Mouse (Mus musculus): ENCODE results near the gene Mapk14. TPM values are rescaled to one million over a fixed set of nuclear protein-coding genes. Genes with fewer than 3 reads are reported as not detected.
A peak's percentile ranks its signal among the peaks of the same experiment; 100 is the strongest.

Mapk14 gene
- total RNA-seq (2015) (111 TPM in 2 replicates), total RNA-seq (2017) (100 and 110 TPM in 2 replicates)

- ATAC-seq (replicated peaks; ENCODE audit: poor library complexity): peak; percentile 86
Measured at GRCm38 (mm10) chr17:28690776-28691686, at the start of gene Mapk14. Gene Mapk14 (plus strand): TSS chr17:28691329.

DNA sequence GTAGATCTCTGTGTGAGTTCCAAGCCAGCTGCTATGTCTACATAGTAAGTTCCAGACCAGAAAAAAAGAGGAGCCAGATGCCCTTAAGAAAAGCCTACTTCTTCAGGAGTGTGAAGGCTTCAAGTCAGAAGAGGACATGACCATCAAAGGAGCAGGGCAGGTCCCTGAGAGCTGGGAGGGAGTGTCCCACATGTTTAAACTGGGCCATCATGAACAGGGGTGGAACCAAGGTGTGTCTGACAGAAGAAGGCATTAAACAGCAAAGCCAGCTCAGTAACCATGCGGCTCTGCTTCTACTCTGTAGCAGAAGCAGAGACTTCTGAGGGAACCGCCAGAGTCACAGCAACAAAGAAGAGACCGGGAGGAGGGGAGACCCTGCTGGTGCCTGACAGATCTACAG lies 47.4 kb upstream of the Mapk14 start:
- no peak for ATAC-seq (replicated peaks; ENCODE audit: poor library complexity)

GRCm38 (mm10) chr17:28644112-28644511 lies 47.0 kb upstream of the Mapk14 start:
- 0 out of 2 replicates have a peak, but pooled peaks have one; percentile 39 for ATAC-seq (replicated peaks; ENCODE audit: poor library complexity)

DNA sequence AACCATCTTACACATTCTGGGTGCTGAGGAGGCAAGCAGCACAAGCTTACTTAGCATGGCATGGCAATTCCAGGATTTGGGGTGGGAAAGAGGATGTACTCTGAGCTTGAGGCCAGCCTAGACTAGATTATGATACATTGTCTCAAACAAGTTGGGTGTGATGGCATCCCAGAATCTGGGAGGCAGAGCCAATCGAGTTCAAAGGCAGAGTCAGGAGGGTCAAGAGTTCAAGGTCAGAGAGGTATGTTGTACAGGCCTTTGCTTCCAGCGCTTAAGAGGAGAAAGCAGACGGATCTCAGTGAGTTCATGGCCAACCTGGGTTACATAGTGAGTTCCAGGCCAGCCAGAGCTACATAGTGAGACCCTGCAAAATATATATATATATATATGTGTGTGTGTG lies 44.9 kb upstream of the Mapk14 start:
- no peak for ATAC-seq (replicated peaks; ENCODE audit: poor library complexity)

- ATAC-seq (replicated peaks; ENCODE audit: poor library complexity): peak; percentile 83
Measured at GRCm38 (mm10) chr17:28648607-28649370, 42.3 kb upstream of the Mapk14 start.

- ATAC-seq (replicated peaks; ENCODE audit: poor library complexity): no peak
Measured at GRCm38 (mm10) chr17:28650268-28650667, 40.9 kb upstream of the Mapk14 start.

- ATAC-seq (replicated peaks; ENCODE audit: poor library complexity): peak; percentile 72
Measured at GRCm38 (mm10) chr17:28657936-28658335, 33.2 kb upstream of the Mapk14 start.

DNA sequence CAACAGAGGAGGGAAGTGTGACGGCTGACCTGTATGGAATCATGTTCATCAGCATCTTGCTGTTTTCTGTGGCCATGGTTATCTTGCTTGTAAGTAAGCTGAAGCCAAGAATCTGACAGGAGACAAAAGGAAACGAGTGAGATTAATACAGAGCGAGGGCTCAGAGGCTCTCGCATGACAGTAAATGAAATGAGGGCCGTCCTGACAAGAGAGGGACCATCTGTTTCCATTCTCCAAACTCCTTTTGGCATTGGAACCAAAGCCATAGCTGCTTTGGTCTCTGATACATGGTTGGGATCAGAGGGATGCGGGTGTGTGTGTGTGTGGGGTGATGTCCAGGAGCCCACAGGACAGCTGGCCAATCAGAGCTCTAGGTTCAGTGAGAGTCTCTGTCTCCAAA lies 31.6 kb upstream of the Mapk14 start:
- ATAC-seq (replicated peaks; ENCODE audit: poor library complexity): no peak

- peak; percentile 87 for ATAC-seq (replicated peaks; ENCODE audit: poor library complexity)
Measured at GRCm38 (mm10) chr17:28682311-28683084, 8.6 kb upstream of the Mapk14 start.

DNA sequence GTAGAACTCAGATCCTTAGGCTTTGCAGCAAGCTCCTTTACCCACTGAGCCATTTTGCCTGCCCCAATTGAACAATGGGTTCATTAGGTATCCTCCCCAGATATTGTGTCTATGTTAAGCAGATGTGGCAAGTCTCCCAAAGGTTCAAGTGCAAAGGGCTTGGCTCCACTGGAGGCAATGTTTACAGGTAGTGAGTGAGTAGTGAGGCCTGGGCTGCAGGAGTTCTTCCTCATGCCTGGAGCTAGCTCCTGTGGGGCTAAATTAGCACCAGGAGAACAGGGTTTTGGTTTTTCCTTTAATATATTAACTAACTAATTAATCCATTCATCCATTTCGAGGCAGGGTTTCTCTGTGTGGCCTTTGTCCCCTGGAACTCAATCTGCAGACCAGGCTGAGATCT lies 7.5 kb upstream of the Mapk14 start:
- no peak for ATAC-seq (replicated peaks; ENCODE audit: poor library complexity)

GRCm38 (mm10) chr17:28684631-28685030 lies 6.5 kb upstream of the Mapk14 start:
- no peak for ATAC-seq (replicated peaks; ENCODE audit: poor library complexity)

DNA sequence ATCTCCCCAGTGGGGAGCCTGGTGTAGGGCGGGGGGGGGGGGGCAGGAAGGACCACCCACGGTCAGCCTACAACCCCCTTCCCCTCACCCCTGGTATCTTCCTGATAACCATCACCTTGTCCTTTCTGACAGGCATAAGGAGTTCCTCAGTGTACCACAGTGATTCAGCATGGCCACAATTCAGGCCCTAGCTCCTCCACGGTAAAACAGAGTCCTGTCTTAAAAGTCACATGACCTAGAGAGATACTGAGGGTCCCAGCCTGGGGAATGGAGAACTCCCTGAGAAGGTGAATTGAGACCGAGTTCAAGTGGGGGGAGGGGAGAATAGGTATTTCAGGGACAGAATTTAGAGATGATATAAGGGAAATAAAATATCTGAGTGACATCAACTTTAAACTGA lies 3.8 kb upstream of the Mapk14 start:
- no peak for ATAC-seq (replicated peaks; ENCODE audit: poor library complexity)

- ATAC-seq (replicated peaks; ENCODE audit: poor library complexity): no peak
Measured at GRCm38 (mm10) chr17:28689586-28690283, 1.4 kb upstream of the Mapk14 start, which contains the start of gene Slc26a8. Gene Slc26a8 (minus strand): TSS chr17:28690233.

GRCm38 (mm10) chr17:28691687-28692340 lies 685 bp downstream of the Mapk14 start:
- peak; percentile 30; the same call in 1 of the 2 replicates for ATAC-seq (replicated peaks; ENCODE audit: poor library complexity)

DNA sequence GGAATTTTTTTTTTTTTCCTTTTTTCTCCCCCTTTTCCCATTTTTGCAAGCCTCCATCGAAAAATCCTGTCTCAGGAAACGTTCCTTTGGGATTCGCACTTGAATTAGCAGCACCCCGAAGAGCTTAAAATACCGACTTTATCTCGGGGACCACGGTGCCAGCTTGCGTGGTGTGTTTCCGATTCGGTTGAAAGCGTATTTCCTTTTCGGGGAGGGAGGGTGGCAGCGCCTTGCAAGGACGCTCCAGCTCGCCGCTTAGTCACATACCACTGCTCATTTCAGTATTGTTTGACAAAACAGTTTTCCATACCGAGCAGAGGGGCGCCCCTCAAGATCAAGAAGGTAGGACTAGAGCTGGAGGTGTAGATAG lies 1.2 kb downstream of the Mapk14 start:
- peak; percentile 34 for ATAC-seq (replicated peaks; ENCODE audit: poor library complexity)

GRCm38 (mm10) chr17:28693086-28693485 lies 2.0 kb downstream of the Mapk14 start:
- no peak for ATAC-seq (replicated peaks; ENCODE audit: poor library complexity)

DNA sequence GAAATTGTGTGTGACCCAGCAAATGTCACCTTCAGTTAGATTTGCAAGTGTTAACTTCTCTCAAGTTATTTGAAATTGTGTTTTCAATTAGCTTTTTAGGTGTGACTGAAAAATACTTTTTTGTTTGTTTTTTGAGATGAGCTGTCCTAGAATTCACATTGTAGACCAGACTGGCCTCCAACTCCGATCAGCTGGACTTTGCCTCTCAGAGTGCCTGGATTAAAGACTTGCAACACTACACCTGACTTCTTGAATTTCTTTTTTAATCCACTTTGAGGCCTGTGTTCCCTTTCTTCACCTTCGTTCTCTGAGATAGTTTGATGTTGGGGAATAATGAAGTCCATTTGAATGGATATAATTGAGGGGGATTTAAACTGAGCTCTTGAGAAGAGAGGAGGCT lies 2.9 kb downstream of the Mapk14 start:
- no peak for ATAC-seq (replicated peaks; ENCODE audit: poor library complexity)

GRCm38 (mm10) chr17:28694832-28695231 lies 3.7 kb downstream of the Mapk14 start:
- no peak for ATAC-seq (replicated peaks; ENCODE audit: poor library complexity)

DNA sequence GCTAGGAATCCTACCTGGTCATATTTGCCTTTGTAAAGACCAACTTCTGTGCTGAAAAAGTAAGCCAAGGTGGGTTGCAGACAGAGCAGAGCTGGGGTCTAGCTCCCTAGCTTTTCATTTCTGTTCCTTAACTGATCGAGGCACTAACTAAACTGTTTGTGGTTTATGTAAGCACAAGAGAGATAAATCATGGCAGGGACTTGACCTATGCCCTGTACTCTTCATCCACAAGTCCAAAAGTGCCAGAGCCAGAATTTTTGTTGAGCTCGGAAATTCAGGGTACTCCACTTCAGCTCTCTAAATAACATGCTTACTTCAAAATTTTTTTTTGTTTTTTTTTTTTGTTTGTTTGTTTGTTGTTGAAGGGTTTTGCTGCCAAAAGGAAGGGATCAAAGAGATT lies 5.5 kb downstream of the Mapk14 start:
- no peak for ATAC-seq (replicated peaks; ENCODE audit: poor library complexity)
